Mouse (Mus musculus): ENCODE results near the gene Dusp2. TPM values are rescaled to one million over a fixed set of nuclear protein-coding genes. Genes with fewer than 3 reads are reported as not detected.

The Dusp2 gene
- polyA plus RNA-seq, 1 experiment from 2014 or later: 6.7 TPM

DNA sequence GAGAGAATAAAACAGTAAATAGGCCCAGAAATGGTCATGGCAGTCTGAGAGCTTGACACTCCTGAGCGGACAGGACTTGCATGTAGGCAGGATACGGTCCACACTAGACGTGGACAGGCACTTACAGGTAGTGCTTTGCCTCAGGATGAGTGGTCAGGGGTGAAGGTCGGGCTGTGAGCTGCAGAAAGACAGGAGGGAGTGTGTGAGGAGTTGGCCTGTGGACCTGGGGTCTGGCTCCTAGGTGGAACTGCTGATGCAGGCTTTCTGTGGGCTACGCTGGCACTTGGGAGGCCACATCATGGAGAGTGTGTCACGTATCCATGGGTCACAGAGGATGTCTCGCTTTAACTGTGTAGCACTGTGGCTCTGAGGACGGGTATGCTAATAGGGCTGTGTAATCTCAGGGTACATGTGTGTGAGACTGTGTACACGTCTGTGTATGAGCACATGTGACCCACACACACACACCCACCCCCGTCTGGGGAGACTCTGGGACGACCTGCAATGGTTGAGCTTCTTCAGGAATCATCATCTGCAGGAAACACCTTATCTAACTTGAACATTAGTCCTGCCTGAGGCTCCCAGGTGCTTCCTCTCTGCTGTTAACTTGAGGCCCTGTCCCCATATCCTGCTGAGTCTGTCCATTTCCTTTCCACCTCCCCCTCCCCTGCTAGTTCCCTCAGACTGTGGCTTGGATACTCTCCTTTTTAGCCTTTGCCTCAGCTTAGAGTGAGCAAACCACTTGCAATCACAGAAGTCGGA lies 7.7 kb upstream of the Dusp2 start:
- H3K36me3 ChIP-seq: no peaks in the 10 kb centered on the region
- 0 out of 2 replicates have a peak, but pooled peaks cover 6% of the 10 kb centered on the region for H3K27me3 ChIP-seq
- H3K4me3 ChIP-seq: no peak overlapping the region
- 0 out of 2 replicates have a peak, but pooled peaks cover 4% of the 10 kb centered on the region for H3K4me1 ChIP-seq
- no peak overlapping the region for H3K4me2 ChIP-seq
- no peak overlapping the region for H3K27ac ChIP-seq
- ATAC-seq (ENCODE audit: insufficient number of reproducible peaks, insufficient read depth, low FRiP score, low TSS enrichment, low read depth): no peak
- no peaks in the 10 kb centered on the region for H3K9me3 ChIP-seq
- H3K9ac ChIP-seq: no peak overlapping the region
- WGBS: 68% methylated on average over 12 of the region's 12 CpGs

DNA sequence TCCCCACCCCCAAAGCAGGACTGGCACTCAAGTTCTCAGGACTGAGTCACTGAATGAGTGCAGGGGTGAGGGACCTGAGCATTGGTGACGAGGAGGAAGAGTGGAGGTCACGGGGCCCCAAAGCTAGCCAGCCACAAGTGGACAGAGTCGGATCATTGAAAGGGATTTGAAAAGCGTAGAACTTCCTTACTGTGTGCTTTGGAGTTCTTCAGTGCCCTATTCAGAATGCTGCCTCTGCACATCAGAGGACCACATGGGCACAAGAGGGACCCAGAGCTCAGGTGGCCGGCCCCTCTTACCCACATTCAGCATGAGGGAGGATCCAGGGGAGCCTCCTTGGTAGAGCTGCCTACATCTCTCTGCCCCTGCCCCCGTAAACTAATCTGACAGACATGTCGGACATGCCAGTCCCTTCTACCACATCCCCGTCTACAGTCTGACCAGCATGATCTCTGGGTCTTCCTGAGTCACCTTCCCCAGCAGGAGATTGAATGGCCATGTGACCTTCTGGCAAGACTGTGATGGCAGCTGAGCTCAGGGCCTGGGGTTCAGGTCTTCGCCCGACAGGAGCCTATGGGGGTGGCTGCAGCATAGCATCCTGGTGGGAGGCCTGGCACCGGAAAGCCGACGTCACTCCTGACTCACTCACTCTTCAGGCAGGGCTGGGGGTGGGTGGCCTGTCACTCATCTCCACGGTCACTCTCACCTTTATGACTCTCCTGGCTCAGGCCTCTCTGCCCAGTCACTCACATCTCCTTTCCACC lies 3.0 kb upstream of the Dusp2 start:
- no peak for ATAC-seq (ENCODE audit: insufficient number of reproducible peaks, insufficient read depth, low FRiP score, low TSS enrichment, low read depth)
- peaks cover 44% of the 10 kb centered on the region for H3K27me3 ChIP-seq
- no peak overlapping the region for H3K4me3 ChIP-seq
- H3K36me3 ChIP-seq: no peaks in the 10 kb centered on the region
- no peak overlapping the region for H3K27ac ChIP-seq
- no peaks in the 10 kb centered on the region for H3K9me3 ChIP-seq
- H3K9ac ChIP-seq: no peak overlapping the region
- H3K4me1 ChIP-seq: peaks cover 24% of the 10 kb centered on the region
- 73% methylated on average over 14 of the region's 14 CpGs for WGBS
- H3K4me2 ChIP-seq: no peak overlapping the region

DNA sequence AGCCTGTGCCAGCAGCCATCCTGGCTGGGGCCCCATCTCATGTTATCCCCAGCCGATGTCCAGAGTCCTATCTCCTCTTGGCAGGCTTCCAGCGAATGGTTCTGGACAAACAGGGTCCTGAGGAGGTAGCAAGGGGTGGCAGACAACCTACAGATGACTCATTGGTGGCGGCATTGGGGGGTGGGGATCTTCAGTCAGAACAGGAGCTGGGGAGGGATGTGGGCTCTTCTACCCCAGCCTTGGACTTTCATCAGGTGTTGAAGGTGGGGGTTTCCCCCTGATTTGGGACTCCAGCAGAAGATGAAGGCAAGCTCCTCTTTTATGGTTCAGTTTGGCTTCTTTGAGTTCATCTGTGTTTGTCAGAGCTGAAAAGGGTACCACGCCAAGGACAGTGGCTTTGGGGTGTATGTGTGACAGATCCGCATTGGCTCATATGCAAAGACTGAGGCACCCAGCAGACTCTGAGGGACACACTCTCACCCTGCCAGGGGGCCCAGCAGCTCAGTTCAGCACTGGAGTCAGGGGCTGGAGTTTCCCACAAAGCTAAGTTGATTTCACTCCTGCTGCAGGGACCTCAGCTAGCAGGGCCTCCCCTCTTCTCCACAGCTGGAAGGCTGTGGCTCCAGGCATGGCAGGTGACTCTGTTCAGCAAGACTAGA lies 1.9 kb upstream of the Dusp2 start:
- WGBS: 67% methylated on average over 5 of the region's 5 CpGs
- Histone ChIP-seq H3K4me2 (no peak overlapping the region), H3K4me1 (peaks cover 24% of the 10 kb centered on the region), H3K27ac (no peak overlapping the region), H3K4me3 (no peak overlapping the region), H3K27me3 (peaks cover 48% of the 10 kb centered on the region), H3K9me3 (no peaks in the 10 kb centered on the region), H3K36me3 (no peaks in the 10 kb centered on the region), H3K9ac (no peak overlapping the region)
- no peak for ATAC-seq (ENCODE audit: insufficient number of reproducible peaks, insufficient read depth, low FRiP score, low TSS enrichment, low read depth)

DNA sequence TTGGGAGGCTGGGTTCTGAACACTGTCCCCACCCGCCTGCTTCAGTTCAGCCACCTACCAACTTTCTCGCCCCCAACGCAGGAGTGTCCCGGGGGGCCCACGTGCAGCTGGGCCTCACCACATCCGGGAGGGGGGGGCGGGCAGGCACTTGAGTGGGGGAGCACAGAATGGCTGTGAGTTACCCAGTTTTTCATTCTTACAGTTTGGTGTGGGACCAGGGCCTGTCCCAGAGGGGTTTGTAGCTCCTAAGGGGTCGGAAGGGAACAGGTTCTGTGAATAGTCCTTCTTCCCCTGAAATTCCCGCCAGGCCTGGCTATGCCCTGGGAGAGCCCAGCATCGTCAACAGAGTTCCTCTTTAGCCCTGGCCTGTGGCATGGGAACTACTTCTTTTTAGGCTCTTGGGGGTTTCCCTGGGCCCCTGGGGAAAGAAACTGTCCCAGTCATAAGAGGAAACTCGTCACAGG lies 849 bp upstream of the Dusp2 start:
- H3K27me3 ChIP-seq: peaks cover 48% of the 10 kb centered on the region
- no peaks in the 10 kb centered on the region for H3K9me3 ChIP-seq
- peaks cover 24% of the 10 kb centered on the region for H3K4me1 ChIP-seq
- no peak for ATAC-seq (ENCODE audit: insufficient number of reproducible peaks, insufficient read depth, low FRiP score, low TSS enrichment, low read depth)
- H3K9ac ChIP-seq: 0 out of 2 replicates have a peak overlapping the region, but pooled peaks have one; percentile 73
- no peaks in the 10 kb centered on the region for H3K36me3 ChIP-seq
- H3K4me3 ChIP-seq: no peak overlapping the region
- H3K4me2 ChIP-seq: peak overlapping the region; percentile 95
- 37% methylated on average over 11 of the region's 11 CpGs for WGBS
- no peak overlapping the region for H3K27ac ChIP-seq

DNA sequence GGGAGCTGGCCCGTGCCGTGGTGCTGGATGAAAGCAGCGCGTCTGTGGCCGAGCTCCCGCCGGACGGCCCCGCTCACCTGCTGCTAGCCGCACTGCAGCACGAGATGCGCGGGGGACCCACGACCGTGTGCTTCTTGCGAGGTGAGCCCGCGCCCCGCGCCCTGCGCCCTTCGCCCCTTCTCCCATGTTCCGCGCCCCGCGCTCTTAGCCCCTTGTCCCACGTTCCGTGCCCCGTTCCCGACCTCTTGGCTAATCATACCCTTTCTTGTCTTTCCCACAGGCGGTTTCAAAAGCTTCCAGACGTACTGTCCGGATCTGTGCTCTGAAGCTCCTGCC lies 506 bp downstream of the Dusp2 start:
- Histone ChIP-seq H3K9me3 (no peaks in the 10 kb centered on the region), H3K4me1 (peaks cover 24% of the 10 kb centered on the region), H3K27me3 (peaks cover 48% of the 10 kb centered on the region), H3K4me2 (peak overlapping the region; percentile 95), H3K9ac (peak overlapping the region; percentile 73), H3K27ac (no peak overlapping the region), H3K36me3 (no peaks in the 10 kb centered on the region), H3K4me3 (peak overlapping the region; percentile 59)
- WGBS: 2% methylated on average over 33 of the region's 33 CpGs
- ATAC-seq (ENCODE audit: insufficient number of reproducible peaks, insufficient read depth, low FRiP score, low TSS enrichment, low read depth): no peak

DNA sequence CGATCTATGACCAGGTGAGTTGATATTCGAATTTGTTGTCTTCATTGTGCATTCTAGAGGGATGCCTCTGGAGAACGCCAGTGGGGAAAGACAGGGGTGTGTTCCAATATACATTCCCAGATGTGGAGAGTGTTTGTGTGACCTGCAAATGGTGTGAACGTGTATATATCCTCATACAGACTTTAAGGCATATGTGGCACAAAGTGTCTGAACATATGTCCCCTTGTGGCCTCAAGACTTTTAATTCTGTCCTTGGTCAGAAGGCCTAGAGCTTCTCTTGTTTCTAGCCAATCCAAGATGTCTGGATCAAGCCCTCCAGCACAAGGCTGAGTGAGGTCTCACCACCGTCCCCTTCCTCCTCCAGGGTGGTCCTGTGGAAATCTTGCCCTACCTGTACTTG lies 926 bp downstream of the Dusp2 start:
- H3K27me3 ChIP-seq: peaks cover 48% of the 10 kb centered on the region

DNA sequence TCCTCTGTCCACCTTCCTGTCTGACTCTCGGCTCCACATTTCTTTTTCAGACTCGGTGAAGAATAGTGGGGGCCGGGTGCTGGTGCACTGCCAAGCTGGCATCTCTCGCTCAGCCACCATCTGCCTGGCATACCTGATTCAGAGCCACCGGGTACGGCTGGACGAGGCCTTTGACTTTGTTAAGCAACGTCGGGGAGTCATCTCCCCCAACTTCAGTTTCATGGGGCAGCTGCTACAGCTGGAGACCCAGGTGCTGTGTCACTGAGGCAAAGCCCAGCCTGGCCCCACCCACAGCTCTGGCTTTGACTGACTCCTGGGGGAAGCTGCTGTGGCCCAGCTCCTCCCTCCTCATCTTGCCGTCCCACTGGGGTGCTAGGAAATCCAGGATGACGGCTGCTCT lies 1.6 kb downstream of the Dusp2 start:
- H3K27me3 ChIP-seq: peaks cover 48% of the 10 kb centered on the region
- no peaks in the 10 kb centered on the region for H3K36me3 ChIP-seq
- 69% methylated on average over 11 of the region's 11 CpGs for WGBS
- H3K9ac ChIP-seq: no peak overlapping the region
- H3K4me3 ChIP-seq: peak overlapping the region; percentile 59
- H3K27ac ChIP-seq: no peak overlapping the region
- ATAC-seq (ENCODE audit: insufficient number of reproducible peaks, insufficient read depth, low FRiP score, low TSS enrichment, low read depth): no peak
- peak overlapping the region; percentile 95 for H3K4me2 ChIP-seq
- H3K4me1 ChIP-seq: peaks cover 24% of the 10 kb centered on the region
- no peaks in the 10 kb centered on the region for H3K9me3 ChIP-seq

More for the DNA sequence above, 926 bp downstream of the Dusp2 start:
- ATAC-seq (ENCODE audit: insufficient number of reproducible peaks, insufficient read depth, low FRiP score, low TSS enrichment, low read depth): no peak
- Histone ChIP-seq H3K36me3 (no peaks in the 10 kb centered on the region), H3K4me1 (peaks cover 24% of the 10 kb centered on the region), H3K4me3 (peak overlapping the region; percentile 59), H3K9me3 (no peaks in the 10 kb centered on the region), H3K27ac (no peak overlapping the region), H3K4me2 (peak overlapping the region; percentile 95), H3K9ac (peak overlapping the region; percentile 73)
- WGBS: 43% methylated on average over 5 of the region's 5 CpGs

DNA sequence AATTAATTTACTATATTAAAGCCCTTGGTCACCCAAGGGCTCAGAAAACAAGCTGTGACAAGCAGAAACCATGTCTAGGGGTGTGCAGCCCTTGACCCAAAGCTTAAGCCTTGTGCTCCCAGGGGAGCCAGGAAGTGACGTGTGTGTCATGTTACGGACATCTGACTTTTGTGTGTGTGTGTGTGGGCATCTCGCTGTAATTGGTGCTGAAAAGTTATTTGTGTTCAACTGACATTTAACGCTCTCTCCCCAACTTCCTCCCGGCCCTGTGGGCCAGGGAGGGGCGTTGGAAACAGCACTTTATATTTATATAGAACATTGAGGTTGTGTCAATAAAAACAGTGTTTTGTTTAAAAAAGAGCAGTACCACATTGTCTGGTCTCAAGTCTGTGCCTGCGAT lies 2.1 kb downstream of the Dusp2 start:
- no peak for ATAC-seq (ENCODE audit: insufficient number of reproducible peaks, insufficient read depth, low FRiP score, low TSS enrichment, low read depth)
- H3K4me3 ChIP-seq: 0 out of 2 replicates have a peak overlapping the region, but pooled peaks have one; percentile 59
- H3K4me1 ChIP-seq: peaks cover 24% of the 10 kb centered on the region
- H3K9ac ChIP-seq: no peak overlapping the region
- WGBS: 56% methylated on average over 7 of the region's 7 CpGs
- H3K36me3 ChIP-seq: no peaks in the 10 kb centered on the region
- H3K27me3 ChIP-seq: peaks cover 45% of the 10 kb centered on the region
- H3K27ac ChIP-seq: no peak overlapping the region
- no peaks in the 10 kb centered on the region for H3K9me3 ChIP-seq
- H3K4me2 ChIP-seq: peak overlapping the region; percentile 95; the same call in 1 of the 2 replicates

DNA sequence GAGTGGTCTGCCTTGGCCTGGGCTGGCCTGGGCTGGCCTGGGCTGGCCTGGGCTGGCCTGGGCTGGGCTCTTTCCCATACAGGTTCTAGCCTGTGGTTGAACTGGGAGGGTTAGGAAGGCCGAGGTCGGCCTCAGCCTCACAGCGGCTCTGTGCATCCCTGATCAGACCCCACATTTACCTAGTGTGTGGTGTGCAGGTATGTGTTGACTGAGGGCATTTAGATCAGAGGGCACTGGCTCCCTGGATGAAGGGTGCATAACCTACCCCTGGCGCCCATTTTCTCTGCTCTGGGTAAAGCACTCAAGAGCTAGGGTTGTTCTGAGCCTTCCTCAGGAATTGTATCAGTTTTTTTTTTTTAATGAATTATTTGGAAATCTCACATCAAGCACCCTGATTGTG lies 2.5 kb downstream of the Dusp2 start, which contains the start of gene Astl:
Gene Astl, plus strand, starts transcription at position 224 of the 400 bp plus-strand sequence.
- Histone ChIP-seq H3K4me2 (peak within 1 kb of the TSS; percentile 95), H3K4me1 (peaks cover 22% of the 10 kb centered on the region), H3K27ac (no peak within 1 kb of the TSS), H3K9ac (no peak within 1 kb of the TSS), H3K27me3 (peaks cover 43% of the 10 kb centered on the region), H3K4me3 (peak within 1 kb of the TSS; percentile 59), H3K36me3 (no peaks in the 10 kb centered on the region), H3K9me3 (no peaks in the 10 kb centered on the region)
- 76% methylated on average over 4 of the region's 4 CpGs for WGBS
- no peak for ATAC-seq (ENCODE audit: insufficient number of reproducible peaks, insufficient read depth, low FRiP score, low TSS enrichment, low read depth)

DNA sequence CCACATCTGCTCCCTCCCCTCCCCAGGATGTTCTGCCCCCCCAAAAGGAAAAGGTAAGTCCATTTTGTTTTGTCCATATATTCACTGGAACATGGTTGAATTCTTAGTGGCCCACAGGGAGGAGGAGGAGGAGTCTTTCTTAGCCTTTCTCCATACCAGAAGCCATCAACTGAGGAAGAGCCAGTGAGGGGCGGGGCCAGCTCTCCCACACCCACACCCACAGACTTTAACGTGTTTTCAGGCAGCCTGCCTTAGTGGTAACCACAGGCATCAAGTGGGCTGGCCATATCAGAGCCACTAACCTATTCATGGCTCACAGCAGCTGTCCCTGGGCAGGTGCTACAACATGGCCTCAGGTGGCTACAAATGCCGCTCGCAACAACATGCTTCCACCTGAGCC lies 2.9 kb downstream of the Dusp2 start:
- Histone ChIP-seq H3K4me1 (peaks cover 19% of the 10 kb centered on the region), H3K36me3 (no peaks in the 10 kb centered on the region), H3K27me3 (peaks cover 43% of the 10 kb centered on the region), H3K4me3 (no peak overlapping the region), H3K27ac (no peak overlapping the region), H3K9me3 (no peaks in the 10 kb centered on the region), H3K4me2 (no peak overlapping the region), H3K9ac (no peak overlapping the region)
- WGBS: 64% methylated on average over 4 of the region's 4 CpGs
- ATAC-seq (ENCODE audit: insufficient number of reproducible peaks, insufficient read depth, low FRiP score, low TSS enrichment, low read depth): no peak

DNA sequence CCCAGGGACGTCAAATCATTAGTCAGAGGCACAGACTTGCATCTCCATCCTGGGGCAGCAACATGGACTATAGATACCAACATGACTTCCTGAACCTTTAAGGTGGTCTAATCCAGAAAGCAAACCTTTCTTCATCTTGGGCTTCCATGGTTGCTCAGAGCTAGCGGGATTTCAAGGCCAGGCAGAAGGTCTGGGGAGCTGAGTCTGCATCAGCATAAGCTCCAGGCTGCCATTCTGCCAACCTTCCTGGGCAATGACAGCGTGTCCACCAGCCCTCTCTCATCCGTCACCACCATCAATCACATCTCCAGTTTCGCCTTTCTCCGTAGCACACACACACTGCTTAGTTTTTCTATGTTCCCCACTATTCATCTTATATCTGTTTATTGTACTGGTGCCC lies 3.3 kb downstream of the Dusp2 start:
- Histone ChIP-seq H3K27ac (no peak overlapping the region), H3K9ac (no peak overlapping the region), H3K4me3 (no peak overlapping the region), H3K9me3 (no peaks in the 10 kb centered on the region), H3K4me1 (peaks cover 15% of the 10 kb centered on the region), H3K27me3 (peaks cover 42% of the 10 kb centered on the region), H3K4me2 (no peak overlapping the region), H3K36me3 (no peaks in the 10 kb centered on the region)
- ATAC-seq (ENCODE audit: insufficient number of reproducible peaks, insufficient read depth, low FRiP score, low TSS enrichment, low read depth): no peak
- WGBS: 80% methylated on average over 6 of the region's 6 CpGs

All from embryonic facial prominence, embryonic 13.5 days (tissue).